14 mouse cellular contexts compared by ENCODE assay signal in genomic region chr17:47005741-47006405, GRCm38 (mm10). TPM values are rescaled to one million over a fixed set of nuclear protein-coding genes. Genes with fewer than 3 reads are reported as not detected.
A peak's percentile ranks its signal among the peaks of the same experiment; 100 is the strongest.
DNase-seq lines count a peak whose midpoint lies in the region; ATAC-seq and TF ChIP-seq lines count a peak whose summit lies in the region.
"Had no signal": no experiment of that assay in that cellular context is flagged by ENCODE, and none has a peak within 500 bp of the region (broad histone marks: within the 10 kb centered on the region; RNA-seq: fewer than 3 reads in every experiment).

No protein-coding gene starts in this region.

- no peak overlapping the region for H3K4me2 ChIP-seq in hindbrain, embryonic 13.5 days
- no peak overlapping the region for H3K4me2 ChIP-seq in hindbrain, embryonic 14.5 days (replicated peaks)
- peak overlapping the region; percentile 12 for H3K4me2 ChIP-seq in myocyte (ENCODE audit: low read depth)
- H3K4me2 ChIP-seq: embryonic facial prominence, embryonic 13.5 days; forebrain, embryonic 15.5 days; lung, embryonic 15.5 days had no signal

- 0 out of 2 replicates have a peak overlapping the region, but pooled peaks have one; percentile 25 for H3K9ac ChIP-seq in hindbrain, embryonic 13.5 days
- H3K9ac ChIP-seq in hindbrain, embryonic 14.5 days = no peak overlapping the region
- H3K9ac ChIP-seq: embryonic facial prominence, embryonic 13.5 days; forebrain, embryonic 15.5 days; lung, embryonic 15.5 days had no signal

- no peak overlapping the region for H3K4me3 ChIP-seq in hindbrain, embryonic 13.5 days
- H3K4me3 ChIP-seq in hindbrain, embryonic 14.5 days (replicated peaks; ENCODE audit: low read length) = no peak overlapping the region
- H3K4me3 ChIP-seq in megakaryocyte, embryonic 14.5 days (replicated peaks) = peak overlapping the region; percentile 81
- no peak overlapping the region for H3K4me3 ChIP-seq in myocyte
- H3K4me3 ChIP-seq: embryonic facial prominence, embryonic 13.5 days; forebrain, embryonic 15.5 days; lung, embryonic 15.5 days had no signal

- H3K4me1 ChIP-seq in hindbrain, embryonic 13.5 days (replicated peaks) = peaks cover 41% of the 10 kb centered on the region
- H3K4me1 ChIP-seq in hindbrain, embryonic 14.5 days (replicated peaks; ENCODE audit: control insufficient read depth, insufficient read depth, low read length) = peaks cover 17% of the 10 kb centered on the region
- peaks cover 56% of the 10 kb centered on the region for H3K4me1 ChIP-seq in megakaryocyte, embryonic 14.5 days

- H3K79me2 ChIP-seq in myocyte (ENCODE audit: control insufficient read depth, insufficient read depth) = peaks cover 90% of the 10 kb centered on the region

- 73% methylated on average over 7 of the region's 7 CpGs for WGBS in hindbrain, embryonic 13.5 days
- WGBS in hindbrain, embryonic 14.5 days = 75% methylated on average over 7 of the region's 7 CpGs

- peaks cover 12% of the 10 kb centered on the region; the same call in 1 of the 2 replicates for H3K36me3 ChIP-seq in hindbrain, embryonic 13.5 days
- H3K36me3 ChIP-seq in hindbrain, embryonic 14.5 days (replicated peaks; ENCODE audit: control insufficient read depth, insufficient read depth) = peaks cover 8% of the 10 kb centered on the region; the same call in 1 of the 2 replicates
- H3K36me3 ChIP-seq in megakaryocyte, embryonic 14.5 days (replicated peaks; ENCODE audit: low read length) = peaks cover 50% of the 10 kb centered on the region
- H3K36me3 ChIP-seq in myocyte (ENCODE audit: control insufficient read depth, insufficient read depth) = peaks cover 14% of the 10 kb centered on the region

- DNase-seq in hindbrain, embryonic 14.5 days (ENCODE audit: low spot score) = no peak
- peak; percentile 18 for DNase-seq in forelimb bud, embryonic 11.5 days (ENCODE audit: low read depth, low spot score)
- DNase-seq in urinary bladder, postnatal 25 days (ENCODE audit: low spot score) = no peak
- DNase-seq: adrenal gland, postnatal 25 days; cerebellum, adult 11 months; thymus, postnatal 14 days had no signal

- no peaks in the 10 kb centered on the region for H3K9me3 ChIP-seq in hindbrain, embryonic 13.5 days
- H3K9me3 ChIP-seq in hindbrain, embryonic 14.5 days (ENCODE audit: control insufficient read depth, low read length) = no peaks in the 10 kb centered on the region
- H3K9me3 ChIP-seq in megakaryocyte, embryonic 14.5 days = no peaks in the 10 kb centered on the region
- H3K9me3 ChIP-seq: embryonic facial prominence, embryonic 13.5 days; forebrain, embryonic 15.5 days; lung, embryonic 15.5 days had no signal

- no peak overlapping the region; the same call in 1 of the 2 replicates for H3K27ac ChIP-seq in hindbrain, embryonic 13.5 days
- H3K27ac ChIP-seq in hindbrain, embryonic 14.5 days = no peak overlapping the region
- H3K27ac ChIP-seq: embryonic facial prominence, embryonic 13.5 days; forebrain, embryonic 15.5 days; lung, embryonic 15.5 days had no signal

- H3ac ChIP-seq in myocyte (ENCODE audit: control insufficient read depth, insufficient read length) = no peak overlapping the region

- H3K27me3 ChIP-seq in hindbrain, embryonic 13.5 days = no peaks in the 10 kb centered on the region
- no peaks in the 10 kb centered on the region for H3K27me3 ChIP-seq in hindbrain, embryonic 14.5 days (ENCODE audit: control insufficient read depth, insufficient read depth, low read length)
- no peaks in the 10 kb centered on the region for H3K27me3 ChIP-seq in megakaryocyte, embryonic 14.5 days (replicated peaks)
- no peaks in the 10 kb centered on the region for H3K27me3 ChIP-seq in myocyte (ENCODE audit: control insufficient read depth, insufficient read depth, insufficient read length)
- H3K27me3 ChIP-seq: CH12.LX; embryonic facial prominence, embryonic 13.5 days; forebrain, embryonic 15.5 days; lung, embryonic 15.5 days had no signal

- no peak for ATAC-seq in hindbrain, embryonic 13.5 days (ENCODE audit: low FRiP score)
- ATAC-seq in hindbrain, embryonic 14.5 days (ENCODE audit: low FRiP score) = no peak
- ATAC-seq in megakaryocyte, adult 5-6 weeks (ENCODE audit: poor library complexity, severe bottlenecking) = no peak
- ATAC-seq: forebrain, embryonic 15.5 days had no signal

- no peak for TF ChIP-seq POLR2A in myocyte (IDR thresholded peaks at IDR 0.05; ENCODE audit: insufficient read length, low read depth)

TF ChIP-seq in myocyte, 11 proteins besides CTCF, POLR2A, EP300 and RAD21:
- TF ChIP-seq MYOD1 (IDR thresholded peaks at IDR 0.05; ENCODE audit: control insufficient read depth in 1 of 3, insufficient read length in 2 of 3, low read depth in 2 of 3) (no peak), MYOG (IDR thresholded peaks at IDR 0.05; ENCODE audit: control insufficient read depth in 1 of 3, insufficient read depth in 1 of 3, insufficient read length in 2 of 3, low read depth in 2 of 3) (no peak), USF1 (IDR thresholded peaks at IDR 0.05; ENCODE audit: low read depth) (no peak), REST (IDR thresholded peaks at IDR 0.05; ENCODE audit: insufficient read depth, insufficient read length) (no peak), TCF12 (IDR thresholded peaks at IDR 0.05; ENCODE audit: insufficient read depth, poor library complexity, severe bottlenecking) (no peak), CEBPB (IDR thresholded peaks at IDR 0.05; ENCODE audit: insufficient read depth, poor library complexity, severe bottlenecking) (no peak), TCF3 (IDR thresholded peaks at IDR 0.05; ENCODE audit: insufficient read length, low read depth) (no peak), POLR2AphosphoS2 (IDR thresholded peaks at IDR 0.05; ENCODE audit: insufficient read length, low read depth) (no peak), MAX (IDR thresholded peaks at IDR 0.05; ENCODE audit: low read depth) (no peak), SRF (IDR thresholded peaks at IDR 0.05; ENCODE audit: control insufficient read depth, insufficient read length, low read depth) (no peak), E2F4 (IDR thresholded peaks at IDR 0.05; ENCODE audit: insufficient read depth) (no peak)

RNA-seq across cellular contexts. Expression of gene Ubr2, which starts 4.5 kb away (rescaled TPM):
- 14.8 and 16.2 TPM in 2 replicates for polyA plus RNA-seq in hindbrain, embryonic 13.5 days (2015; fragmentation: Nextera tagmentation; extraction: Ambion mirVana)
- polyA plus RNA-seq in hindbrain, embryonic 14.5 days (2014; fragmentation: Nextera tagmentation; extraction: Ambion mirVana) = 22.5 and 22.9 TPM in 2 replicates
- polyA plus RNA-seq in megakaryocyte, embryonic 14.5 days (2012; ENCODE audit: insufficient read depth, low replicate concordance) = 3.5 and 4.8 TPM in 2 replicates
- total RNA-seq in megakaryocyte, adult 5-6 weeks (2015) = 37.4 and 38.2 TPM in 2 replicates
- 24.2 and 32.5 TPM in 2 replicates for total RNA-seq in megakaryocyte, adult 5-6 weeks (2017)
- polyA plus RNA-seq in myocyte (2012; fragmentation: generic; extraction: Trizol) = 36.9 TPM
